Comparison of ENCODE assay signal across 16 mouse cellular contexts in genomic region chr14:22743264-22743663, GRCm38 (mm10).
"Had no signal": no experiment of that assay in that cellular context is flagged by ENCODE, and none has a peak within 500 bp of the region (broad histone marks: within the 10 kb centered on the region; RNA-seq: fewer than 3 reads in every experiment).

No protein-coding gene starts in this region.

- H3K9ac ChIP-seq: limb, embryonic 13.5 days; liver, embryonic 12.5 days; liver, embryonic 15.5 days; lung, embryonic 15.5 days; midbrain, embryonic 13.5 days had no signal

- H3K4me3 ChIP-seq: layer of hippocampus, adult 2 months; limb, embryonic 10.5 days; limb, embryonic 13.5 days; liver, embryonic 12.5 days; liver, embryonic 15.5 days; lung, embryonic 15.5 days; midbrain, embryonic 13.5 days had no signal

- H3K36me3 ChIP-seq: limb, embryonic 10.5 days; limb, embryonic 13.5 days; liver, embryonic 12.5 days; liver, embryonic 15.5 days; lung, embryonic 15.5 days; midbrain, embryonic 13.5 days had no signal

- H3K27me3 ChIP-seq: liver, embryonic 12.5 days; liver, embryonic 15.5 days; lung, embryonic 15.5 days had no signal

- DNase-seq: kidney, adult 18-20 months; kidney, postnatal 25 days; layer of hippocampus, adult 9-11 months; liver; lung, adult 18-20 months; lung, postnatal 10 days; lung, postnatal 36 days; thymus, postnatal 25 days had no signal

- H3K4me2 ChIP-seq: limb, embryonic 13.5 days; liver, embryonic 12.5 days; liver, embryonic 15.5 days; lung, embryonic 15.5 days; midbrain, embryonic 13.5 days had no signal

- H3K4me1 ChIP-seq: liver, embryonic 12.5 days; liver, embryonic 15.5 days had no signal

- ATAC-seq: liver, embryonic 12.5 days; midbrain, embryonic 13.5 days had no signal

- H3K27ac ChIP-seq: kidney, postnatal 0 days; layer of hippocampus, adult 2 months; limb, embryonic 10.5 days; limb, embryonic 13.5 days; liver, embryonic 12.5 days; liver, embryonic 15.5 days; lung, embryonic 15.5 days; midbrain, embryonic 13.5 days had no signal

- H3K9me3 ChIP-seq: limb, embryonic 10.5 days; limb, embryonic 13.5 days; liver, embryonic 12.5 days; liver, embryonic 15.5 days; lung, embryonic 15.5 days; midbrain, embryonic 13.5 days had no signal
